Mouse (Mus musculus) MEL (cell line): ENCODE results near the gene Elk3. TPM values are rescaled to one million over a fixed set of nuclear protein-coding genes. Genes with fewer than 3 reads are reported as not detected.

Source experiments
- DNase-seq: peaks from one replicate; pipeline ENCODE4 v3.0.0; 2011; ENCODE audit warnings: low read depth, low spot score
- H3K27ac ChIP-seq: 2 replicates; pipeline ENCODE4 v1.5.1; 2012; ENCODE audit warnings: low read depth, mild to moderate bottlenecking, control low read depth, low read length, moderate library complexity; ENCODE audit not compliant: control insufficient read depth
- H3K27me3 ChIP-seq, 2 experiments: fragments of 150-350 bp in 1 of 2; sonication (generic) in 1 of 2; 2 replicates each; pipeline ENCODE4 v1.6.1; 2012; ENCODE audit warnings: low read length in 2 of 2, mild to moderate bottlenecking in 2 of 2, improper control_type of control experiment in 1 of 2, moderate library complexity in 1 of 2; ENCODE audit not compliant: insufficient read depth in 2 of 2, control insufficient read depth in 1 of 2
- H3K36me3 ChIP-seq, 2 experiments: 2 replicates each; pipeline ENCODE4 v1.6.1; 2012 to 2014; ENCODE audit warnings: low read length in 2 of 2, improper control_type of control experiment in 1 of 2, inconsistent platforms in 1 of 2, mild to moderate bottlenecking in 1 of 2; ENCODE audit not compliant: insufficient read depth in 2 of 2, control insufficient read depth in 1 of 2
- H3K4me1 ChIP-seq, 2 experiments: fragments of 150-350 bp in 1 of 2; sonication (generic) in 1 of 2; 2 replicates each; pipeline ENCODE4 v1.6.1; 2012; ENCODE audit warnings: low read length in 2 of 2, improper control_type of control experiment in 1 of 2, mild to moderate bottlenecking in 1 of 2; ENCODE audit not compliant: insufficient read depth in 2 of 2, control insufficient read depth in 1 of 2
- H3K4me3 ChIP-seq, 2 experiments: fragments of 150-350 bp in 1 of 2; sonication (generic) in 1 of 2; 2 replicates each; pipeline ENCODE4 v1.5.1; 2012; ENCODE audit warnings: low read depth in 2 of 2, low read length in 2 of 2, mild to moderate bottlenecking in 2 of 2, moderate library complexity in 2 of 2, control low read depth in 1 of 2, improper control_type of control experiment in 1 of 2; ENCODE audit not compliant: control insufficient read depth in 1 of 2, insufficient read depth in 1 of 2
- H3K79me2 ChIP-seq: 2 replicates; pipeline ENCODE4 v1.6.1; 2012; ENCODE audit warnings: mild to moderate bottlenecking, low read length, moderate library complexity; ENCODE audit not compliant: control insufficient read depth, poor library complexity, insufficient read depth
- H3K9ac ChIP-seq: 2 replicates; pipeline ENCODE4 v1.6.1; 2012; ENCODE audit warnings: low read depth, mild to moderate bottlenecking, control low read depth, low read length, moderate library complexity; ENCODE audit not compliant: control insufficient read depth, poor library complexity, severe bottlenecking
- H3K9me3 ChIP-seq: fragments of 150-350 bp; sonication (generic); replicated peaks from 2 replicates; pipeline ENCODE4 v1.6.1; 2012; ENCODE audit warnings: mild to moderate bottlenecking, low read length, improper control_type of control experiment, moderate library complexity; ENCODE audit not compliant: insufficient read depth
- CHD2 ChIP-seq: IDR thresholded peaks from 2 replicates; pipeline ENCODE4 v1.6.1; 2011; ENCODE audit warnings: low read length, improper control_type of control experiment
- ETS1 ChIP-seq: IDR thresholded peaks from 2 replicates; pipeline ENCODE4 v1.6.1; 2012; ENCODE audit warnings: low read depth, mild to moderate bottlenecking, inconsistent platforms, low read length, improper control_type of control experiment, moderate library complexity
- GABPA ChIP-seq: IDR thresholded peaks from 2 replicates; pipeline ENCODE4 v1.6.1; 2012; ENCODE audit warnings: low read depth, mild to moderate bottlenecking, inconsistent platforms, low read length, improper control_type of control experiment, moderate library complexity
- GATA1 ChIP-seq: IDR thresholded peaks from 2 replicates; pipeline ENCODE4 v1.6.1; 2011; ENCODE audit warnings: low read depth, low read length, improper control_type of control experiment
- JUND ChIP-seq: IDR thresholded peaks from 2 replicates; pipeline ENCODE4 v1.6.1; 2011; ENCODE audit warnings: low read depth, mild to moderate bottlenecking, improper control_type of control experiment, low read length
- KAT2A ChIP-seq: conservative IDR thresholded peaks from 2 replicates; pipeline ENCODE4 v1.6.1; 2012; ENCODE audit warnings: low read depth, low read length, improper control_type of control experiment, inconsistent platforms
- MAX ChIP-seq: IDR thresholded peaks from 2 replicates; pipeline ENCODE4 v1.6.1; 2011; ENCODE audit warnings: low read length, improper control_type of control experiment
- MAZ ChIP-seq: IDR thresholded peaks from 2 replicates; pipeline ENCODE4 v1.6.1; 2012; ENCODE audit warnings: low read depth, mild to moderate bottlenecking, inconsistent platforms, low read length, improper control_type of control experiment
- MEF2A ChIP-seq: IDR thresholded peaks from 2 replicates; pipeline ENCODE4 v1.6.1; 2014; ENCODE audit warnings: low read depth, mild to moderate bottlenecking, inconsistent platforms, low read length, improper control_type of control experiment; ENCODE audit not compliant: poor library complexity, insufficient replicate concordance, severe bottlenecking; ENCODE audit errors: extremely low read depth
- MYB ChIP-seq: IDR thresholded peaks from 2 replicates; pipeline ENCODE4 v1.6.1; 2011; ENCODE audit warnings: mild to moderate bottlenecking, low read depth, low read length, improper control_type of control experiment
- MYC ChIP-seq: IDR thresholded peaks from 2 replicates; pipeline ENCODE4 v1.6.1; 2011; ENCODE audit warnings: low read depth, mild to moderate bottlenecking, low read length, improper control_type of control experiment, moderate library complexity
- NELFE ChIP-seq: IDR thresholded peaks from 2 replicates; pipeline ENCODE4 v1.6.1; 2011; ENCODE audit warnings: low read depth, low read length, improper control_type of control experiment
- POLR2A ChIP-seq, 2 experiments: IDR thresholded peaks; 2 replicates each; pipeline ENCODE4 v1.6.1; 2011 to 2012; ENCODE audit warnings: low read length in 2 of 2, mild to moderate bottlenecking in 2 of 2, control low read depth in 1 of 2, improper control_type of control experiment in 1 of 2, low read depth in 1 of 2, moderate library complexity in 1 of 2; ENCODE audit not compliant: control insufficient read depth in 1 of 2, insufficient read depth in 1 of 2, poor library complexity in 1 of 2
- POLR2AphosphoS2 ChIP-seq: IDR thresholded peaks from 2 replicates; pipeline ENCODE4 v1.6.1; 2011; ENCODE audit warnings: low read length, improper control_type of control experiment
- SIN3A ChIP-seq: IDR thresholded peaks from 2 replicates; pipeline ENCODE4 v1.6.1; 2012; ENCODE audit warnings: low read length, improper control_type of control experiment, inconsistent platforms
- SMC3 ChIP-seq: IDR thresholded peaks from 2 replicates; pipeline ENCODE4 v1.6.1; 2011; ENCODE audit warnings: low read depth, low read length, improper control_type of control experiment
- TBP ChIP-seq: IDR thresholded peaks from 2 replicates; pipeline ENCODE4 v1.8.0; 2011; ENCODE audit warnings: low read depth, low read length, improper control_type of control experiment
- TCF12 ChIP-seq: IDR thresholded peaks from 2 replicates; pipeline ENCODE4 v1.6.1; 2014; ENCODE audit warnings: low read depth, mild to moderate bottlenecking, inconsistent platforms, low read length, improper control_type of control experiment, moderate library complexity
- UBTF ChIP-seq: IDR thresholded peaks from 2 replicates; pipeline ENCODE4 v1.6.1; 2012; ENCODE audit warnings: low read depth, mild to moderate bottlenecking, inconsistent platforms, low read length, improper control_type of control experiment, moderate library complexity, borderline replicate concordance; ENCODE audit not compliant: insufficient read depth
- USF1 ChIP-seq: IDR thresholded peaks from 2 replicates; pipeline ENCODE4 v1.6.1; 2014; ENCODE audit warnings: low read depth, mild to moderate bottlenecking, inconsistent platforms, low read length, improper control_type of control experiment, moderate library complexity
- ZMIZ1 ChIP-seq: IDR thresholded peaks from 2 replicates; pipeline ENCODE4 v1.6.1; 2012; ENCODE audit warnings: low read depth, mild to moderate bottlenecking, inconsistent platforms, low read length, improper control_type of control experiment, moderate library complexity
- polyA plus RNA-seq, 2 experiments: library from polyadenylated mRNA; stranded (reverse) in 1 of 2; unstranded in 1 of 2; fragments of >175 nt in 1 of 2; fragments of >200 nt in 1 of 2; gene quantifications; 2 replicates each; pipeline versions ENCODE4 v1.2.1 to v1.2.4; 2012; ENCODE audit warnings: low replicate concordance in 2 of 2, low read depth in 1 of 2; ENCODE audit not compliant: insufficient read length in 2 of 2, insufficient read depth in 1 of 2, missing spikeins in 1 of 2
- total RNA-seq: library from RNA; depleted of rRNA; stranded (reverse); fragments of 300-350 nt; gene quantifications from 2 replicates; pipeline ENCODE4 v1.2.3, GENCODE M21; 2012

Elk3 gene
- total and polyA plus RNA-seq, 3 experiments, result 1.0 to 6.3 TPM; not detected in 1

DNA sequence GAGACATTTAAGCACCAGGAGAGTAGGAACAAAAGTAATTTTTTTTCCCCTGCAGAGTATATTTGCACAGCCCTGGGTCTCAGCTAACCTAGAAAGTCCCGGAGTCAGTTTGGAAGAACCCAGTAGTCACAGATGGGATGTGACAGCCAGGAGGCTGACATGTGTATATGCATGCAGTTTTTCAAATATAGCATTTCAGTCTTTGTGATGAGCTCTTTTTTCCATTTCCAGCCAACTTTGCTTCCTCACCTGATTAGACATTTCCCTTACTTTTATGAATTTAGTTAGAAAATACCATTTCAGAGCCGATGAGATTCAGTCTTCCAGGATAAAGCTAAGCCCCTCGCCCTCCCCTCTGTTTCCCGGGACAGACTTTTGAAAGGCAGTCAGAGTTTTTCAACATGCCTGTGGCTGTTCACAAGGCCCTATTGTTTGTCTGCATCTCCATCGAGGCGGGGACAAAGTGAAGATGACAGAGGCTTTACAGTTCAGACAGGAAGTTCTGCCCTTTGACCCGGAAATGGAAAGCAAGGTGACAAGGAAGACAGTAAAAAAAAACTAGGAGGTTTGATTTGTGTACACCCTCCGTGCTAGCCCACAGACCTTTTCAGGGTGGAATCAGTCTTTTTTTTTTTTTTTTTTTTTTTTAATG lies 44.5 kb upstream of the Elk3 start:
- no peaks in the 10 kb centered on the region for H3K4me1 ChIP-seq

DNA sequence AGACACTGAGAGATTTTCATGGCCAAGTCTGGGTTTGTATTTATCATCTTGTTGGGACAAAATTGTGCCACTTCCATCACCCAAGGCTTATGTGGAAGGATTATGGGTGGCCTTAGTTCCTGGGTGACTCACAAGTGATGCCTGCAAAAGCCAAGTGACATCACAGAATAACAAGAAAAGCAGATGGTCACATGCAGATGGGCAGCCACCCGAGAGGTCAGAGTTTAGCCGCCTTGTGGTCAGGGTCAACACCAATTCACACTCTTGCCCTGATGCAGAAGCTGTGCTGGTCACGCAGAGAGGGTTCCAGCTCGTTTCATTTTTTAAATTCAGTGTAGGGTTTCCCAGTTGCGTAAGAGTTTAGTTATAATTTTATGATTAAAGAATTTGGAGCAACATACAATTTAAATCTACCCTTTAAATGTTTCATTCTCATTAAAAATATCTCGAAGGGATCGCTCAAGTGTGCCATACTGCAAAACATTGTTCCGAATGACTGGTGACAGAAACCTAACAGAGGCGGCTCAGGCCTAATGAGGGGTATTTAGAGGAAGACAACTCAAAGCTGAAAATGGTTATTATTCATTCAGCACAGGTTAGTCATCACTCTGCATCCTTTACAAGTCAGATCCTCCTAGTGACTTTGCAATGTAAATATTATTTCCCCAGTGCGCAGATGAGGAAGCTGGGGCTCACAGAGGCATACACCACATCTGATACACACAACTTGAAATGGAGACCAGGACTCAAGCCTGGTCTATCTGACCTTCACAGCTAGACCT lies 42.8 kb upstream of the Elk3 start:
- no peaks in the 10 kb centered on the region for H3K79me2 ChIP-seq
- H3K4me1 ChIP-seq, result no peaks in the 10 kb centered on the region
- no peaks in the 10 kb centered on the region for H3K9me3 ChIP-seq
- TF ChIP-seq USF1 (no peak), POLR2AphosphoS2 (no peak), MAX (no peak), NELFE (no peak), JUND (no peak), GABPA (no peak), MEF2A (no peak), SMC3 (no peak), KAT2A (no peak), POLR2A (IDR thresholded peaks at IDR 0.05; ENCODE audit: control insufficient read depth in 1 of 2, insufficient read depth in 1 of 2, low read depth in 1 of 2, low read length in 2 of 2, poor library complexity in 1 of 2) (no peak), TCF12 (no peak), TBP (no peak), SIN3A (no peak)
- DNase-seq, result no peak
- H3K36me3 ChIP-seq, result no peaks in the 10 kb centered on the region
- H3K9ac ChIP-seq, result no peak overlapping the region
- no peaks in the 10 kb centered on the region for H3K27me3 ChIP-seq
- no peak overlapping the region for H3K4me3 ChIP-seq
- no peak overlapping the region for H3K27ac ChIP-seq

More for the DNA sequence above, 44.5 kb upstream of the Elk3 start:
- Histone ChIP-seq H3K27ac (no peak overlapping the region), H3K4me3 (no peak overlapping the region), H3K9me3 (no peaks in the 10 kb centered on the region), H3K36me3 (no peaks in the 10 kb centered on the region), H3K27me3 (no peaks in the 10 kb centered on the region), H3K9ac (no peak overlapping the region)
- TF ChIP-seq TBP (no peak), JUND (no peak), CHD2 (no peak), ZMIZ1 (no peak), MYB (no peak), MYC (no peak), SIN3A (no peak), NELFE (no peak), SMC3 (no peak), USF1 (no peak), ETS1 (no peak), UBTF (no peak), GATA1 (no peak), POLR2A (IDR thresholded peaks at IDR 0.05; ENCODE audit: control insufficient read depth in 1 of 2, insufficient read depth in 1 of 2, low read depth in 1 of 2, low read length in 2 of 2, poor library complexity in 1 of 2) (no peak), MAZ (no peak)
- TF ChIP-seq, all 39 proteins: peak for 0
- no peak for DNase-seq
- no peaks in the 10 kb centered on the region for H3K79me2 ChIP-seq
